Mouse (Mus musculus): ENCODE results near the gene Dnajb5. TPM values are rescaled to one million over a fixed set of nuclear protein-coding genes. Genes with fewer than 3 reads are reported as not detected.

The Dnajb5 gene
- 52.1 and 61.1 TPM in 2 replicates for polyA plus RNA-seq (2014; fragmentation: Nextera tagmentation; extraction: Ambion mirVana)

DNA sequence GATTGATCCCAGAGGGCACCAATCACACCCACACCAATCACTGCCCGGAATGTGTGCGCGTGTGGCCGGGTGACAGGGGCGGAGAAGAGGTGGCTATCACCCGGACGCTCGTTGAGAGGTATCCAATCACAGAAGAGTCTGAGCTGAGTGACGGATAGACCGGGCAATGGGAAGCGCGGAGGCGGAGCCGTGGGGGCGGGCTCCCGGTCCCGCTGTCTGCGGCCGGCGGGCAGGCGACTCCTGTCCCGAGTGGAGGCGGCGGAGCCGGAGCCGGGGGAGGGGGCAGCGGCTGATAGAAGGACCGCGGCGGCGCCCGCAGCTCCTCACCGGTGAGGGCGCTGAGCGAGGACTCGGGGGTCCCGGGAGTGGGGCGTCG, at the start of gene Dnajb5:
TSS of gene Dnajb5 (plus strand) at position 139 of the 376 bp plus-strand sequence.
- 2% methylated on average over 35 of the region's 39 CpGs for WGBS

DNA sequence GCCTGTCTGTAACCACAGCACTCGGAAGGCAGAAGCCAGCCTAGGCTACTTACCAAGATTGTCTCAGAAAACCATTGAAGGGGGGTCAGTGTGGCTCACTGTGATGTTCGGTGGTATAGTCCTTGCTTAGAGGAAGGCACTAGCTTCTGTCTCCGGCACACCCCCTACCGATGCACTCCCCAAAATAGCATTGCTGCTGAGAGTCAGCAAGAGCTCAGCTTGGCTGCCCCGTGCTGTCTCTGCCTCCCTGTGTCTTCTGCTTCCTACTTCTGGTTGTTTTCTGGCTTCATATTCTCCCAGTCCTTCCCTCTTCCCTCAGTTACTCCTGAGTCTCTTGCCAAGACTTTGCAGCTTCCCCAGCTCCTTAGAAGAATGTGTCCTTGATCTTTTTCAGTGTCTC, 48.7 kb upstream of the Dnajb5 start:
- Histone ChIP-seq H3K4me1 (ENCODE audit: control insufficient read depth, insufficient read depth, low read length) (no peaks in the 10 kb centered on the region), H3K36me3 (ENCODE audit: control insufficient read depth, insufficient read depth, low read length) (no peaks in the 10 kb centered on the region), H3K27ac (ENCODE audit: low read depth, low read length) (no peak overlapping the region), H3K9ac (ENCODE audit: low read length) (no peak overlapping the region), H3K27me3 (replicated peaks; ENCODE audit: control insufficient read depth, insufficient read depth, low read length) (no peaks in the 10 kb centered on the region), H3K9me3 (replicated peaks; ENCODE audit: control insufficient read depth, low read length) (no peaks in the 10 kb centered on the region), H3K4me2 (ENCODE audit: low read length) (no peak overlapping the region), H3K4me3 (ENCODE audit: low read depth, low read length) (no peak overlapping the region)
- 69% methylated on average over 5 of the region's 5 CpGs for WGBS
- ATAC-seq (no peak), DNase-seq (ENCODE audit: low spot score) (no peak)

More for the DNA sequence above, at the start of gene Dnajb5:
- peak within 1 kb of the TSS; percentile 96 for H3K27ac ChIP-seq (ENCODE audit: low read depth, low read length)
- peak within 1 kb of the TSS; percentile 71 for H3K4me3 ChIP-seq (ENCODE audit: low read depth, low read length)
- H3K4me1 ChIP-seq (ENCODE audit: control insufficient read depth, insufficient read depth, low read length): peaks cover 53% of the 10 kb centered on the region
- H3K36me3 ChIP-seq (ENCODE audit: control insufficient read depth, insufficient read depth, low read length): peaks cover 11% of the 10 kb centered on the region
- H3K9ac ChIP-seq (ENCODE audit: low read length): peak within 1 kb of the TSS; percentile 96
- peak; percentile 94 for ATAC-seq
- peak within 1 kb of the TSS; percentile 80 for H3K4me2 ChIP-seq (ENCODE audit: low read length)
- peak; percentile 98 for DNase-seq (ENCODE audit: low spot score)
- H3K9me3 ChIP-seq (replicated peaks; ENCODE audit: control insufficient read depth, low read length): no peaks in the 10 kb centered on the region
- no peaks in the 10 kb centered on the region for H3K27me3 ChIP-seq (replicated peaks; ENCODE audit: control insufficient read depth, insufficient read depth, low read length)

GRCm38 (mm10) chr4:42902174-42902573, 47.4 kb upstream of the Dnajb5 start:
- no peaks in the 10 kb centered on the region for H3K27me3 ChIP-seq (replicated peaks; ENCODE audit: control insufficient read depth, insufficient read depth, low read length)
- H3K27ac ChIP-seq (ENCODE audit: low read depth, low read length): no peak overlapping the region
- no peak for DNase-seq (ENCODE audit: low spot score)

GRCm38 (mm10) chr4:42902730-42903129, 46.9 kb upstream of the Dnajb5 start:
- H3K36me3 ChIP-seq (ENCODE audit: control insufficient read depth, insufficient read depth, low read length): no peaks in the 10 kb centered on the region
- no peak overlapping the region for H3K4me2 ChIP-seq (ENCODE audit: low read length)
- ATAC-seq (no peak), DNase-seq (ENCODE audit: low spot score) (no peak)
- H3K27me3 ChIP-seq (replicated peaks; ENCODE audit: control insufficient read depth, insufficient read depth, low read length): no peaks in the 10 kb centered on the region
- no peaks in the 10 kb centered on the region for H3K4me1 ChIP-seq (ENCODE audit: control insufficient read depth, insufficient read depth, low read length)
- no peak overlapping the region for H3K4me3 ChIP-seq (ENCODE audit: low read depth, low read length)
- H3K27ac ChIP-seq (ENCODE audit: low read depth, low read length): no peak overlapping the region
- no peaks in the 10 kb centered on the region for H3K9me3 ChIP-seq (replicated peaks; ENCODE audit: control insufficient read depth, low read length)
- 88% methylated on average over 5 of the region's 5 CpGs for WGBS
- no peak overlapping the region for H3K9ac ChIP-seq (ENCODE audit: low read length)

More at GRCm38 (mm10) chr4:42902174-42902573, 47.4 kb upstream of the Dnajb5 start:
- 69% methylated on average over 9 of the region's 9 CpGs for WGBS
- no peaks in the 10 kb centered on the region for H3K4me1 ChIP-seq (ENCODE audit: control insufficient read depth, insufficient read depth, low read length)
- ATAC-seq: no peak
- H3K36me3 ChIP-seq (ENCODE audit: control insufficient read depth, insufficient read depth, low read length): no peaks in the 10 kb centered on the region
- no peak overlapping the region for H3K9ac ChIP-seq (ENCODE audit: low read length)
- no peaks in the 10 kb centered on the region for H3K9me3 ChIP-seq (replicated peaks; ENCODE audit: control insufficient read depth, low read length)
- no peak overlapping the region for H3K4me3 ChIP-seq (ENCODE audit: low read depth, low read length)
- H3K4me2 ChIP-seq (ENCODE audit: low read length): no peak overlapping the region

GRCm38 (mm10) chr4:42903942-42904341, 45.7 kb upstream of the Dnajb5 start:
- ATAC-seq (no peak), DNase-seq (ENCODE audit: low spot score) (no peak)
- Histone ChIP-seq H3K9ac (ENCODE audit: low read length) (no peak overlapping the region), H3K4me2 (ENCODE audit: low read length) (no peak overlapping the region), H3K27me3 (replicated peaks; ENCODE audit: control insufficient read depth, insufficient read depth, low read length) (no peaks in the 10 kb centered on the region), H3K4me1 (ENCODE audit: control insufficient read depth, insufficient read depth, low read length) (no peaks in the 10 kb centered on the region), H3K27ac (ENCODE audit: low read depth, low read length) (no peak overlapping the region), H3K36me3 (ENCODE audit: control insufficient read depth, insufficient read depth, low read length) (no peaks in the 10 kb centered on the region), H3K4me3 (ENCODE audit: low read depth, low read length) (no peak overlapping the region), H3K9me3 (replicated peaks; ENCODE audit: control insufficient read depth, low read length) (no peaks in the 10 kb centered on the region)
- WGBS: 76% methylated on average over 1 of the region's 1 CpGs

DNA sequence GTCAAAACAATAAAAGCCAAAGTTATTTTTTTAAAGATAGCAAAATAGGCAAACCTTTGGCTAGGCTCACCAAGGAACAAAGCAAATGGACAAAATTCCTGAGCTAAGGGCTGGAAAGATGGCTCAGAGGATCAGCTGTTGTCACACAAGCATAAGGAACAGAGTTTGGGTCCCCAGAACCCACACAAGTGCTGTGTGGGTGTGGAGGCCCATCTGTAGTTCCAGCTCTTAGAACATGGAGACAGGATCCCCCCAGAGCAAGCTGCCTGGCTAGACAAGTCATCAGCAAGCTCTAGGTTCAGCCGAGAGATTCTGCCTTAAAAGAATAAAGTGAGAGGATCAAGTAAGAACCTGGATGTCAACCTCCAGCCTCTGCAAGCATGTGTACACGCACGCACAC, 45.1 kb upstream of the Dnajb5 start:
- H3K4me1 ChIP-seq (ENCODE audit: control insufficient read depth, insufficient read depth, low read length): no peaks in the 10 kb centered on the region
- no peak overlapping the region for H3K27ac ChIP-seq (ENCODE audit: low read depth, low read length)
- H3K9me3 ChIP-seq (replicated peaks; ENCODE audit: control insufficient read depth, low read length): no peaks in the 10 kb centered on the region
- DNase-seq (ENCODE audit: low spot score) (no peak), ATAC-seq (no peak)
- no peaks in the 10 kb centered on the region for H3K36me3 ChIP-seq (ENCODE audit: control insufficient read depth, insufficient read depth, low read length)
- H3K4me3 ChIP-seq (ENCODE audit: low read depth, low read length): no peak overlapping the region
- WGBS: 75% methylated on average over 3 of the region's 3 CpGs
- H3K4me2 ChIP-seq (ENCODE audit: low read length): no peak overlapping the region
- H3K27me3 ChIP-seq (replicated peaks; ENCODE audit: control insufficient read depth, insufficient read depth, low read length): no peaks in the 10 kb centered on the region
- no peak overlapping the region for H3K9ac ChIP-seq (ENCODE audit: low read length)

- no peak overlapping the region for H3K4me2 ChIP-seq (ENCODE audit: low read length)
- 42% methylated on average over 6 of the region's 6 CpGs for WGBS
- H3K27me3 ChIP-seq (replicated peaks; ENCODE audit: control insufficient read depth, insufficient read depth, low read length): no peaks in the 10 kb centered on the region
- no peaks in the 10 kb centered on the region for H3K9me3 ChIP-seq (replicated peaks; ENCODE audit: control insufficient read depth, low read length)
- DNase-seq (ENCODE audit: low spot score) (peak; percentile 19), ATAC-seq (no peak)
- no peaks in the 10 kb centered on the region for H3K4me1 ChIP-seq (ENCODE audit: control insufficient read depth, insufficient read depth, low read length)
- no peak overlapping the region for H3K4me3 ChIP-seq (ENCODE audit: low read depth, low read length)
- no peaks in the 10 kb centered on the region for H3K36me3 ChIP-seq (ENCODE audit: control insufficient read depth, insufficient read depth, low read length)
- no peak overlapping the region for H3K27ac ChIP-seq (ENCODE audit: low read depth, low read length)
- H3K9ac ChIP-seq (ENCODE audit: low read length): no peak overlapping the region
Observed at GRCm38 (mm10) chr4:42904966-42905365, 44.6 kb upstream of the Dnajb5 start.

GRCm38 (mm10) chr4:42913391-42913790, 36.2 kb upstream of the Dnajb5 start:
- no peak for DNase-seq (ENCODE audit: low spot score)
- H3K4me3 ChIP-seq (ENCODE audit: low read depth, low read length): no peak overlapping the region
- WGBS: 54% methylated on average over 10 of the region's 10 CpGs

GRCm38 (mm10) chr4:42915311-42915710, 34.3 kb upstream of the Dnajb5 start:
- peaks cover 25% of the 10 kb centered on the region for H3K27me3 ChIP-seq (replicated peaks; ENCODE audit: control insufficient read depth, insufficient read depth, low read length)

More at GRCm38 (mm10) chr4:42913391-42913790, 36.2 kb upstream of the Dnajb5 start:
- Histone ChIP-seq H3K27me3 (replicated peaks; ENCODE audit: control insufficient read depth, insufficient read depth, low read length) (peaks cover 23% of the 10 kb centered on the region), H3K9me3 (replicated peaks; ENCODE audit: control insufficient read depth, low read length) (no peaks in the 10 kb centered on the region), H3K4me1 (ENCODE audit: control insufficient read depth, insufficient read depth, low read length) (no peaks in the 10 kb centered on the region), H3K36me3 (ENCODE audit: control insufficient read depth, insufficient read depth, low read length) (no peaks in the 10 kb centered on the region), H3K9ac (ENCODE audit: low read length) (no peak overlapping the region), H3K4me2 (ENCODE audit: low read length) (no peak overlapping the region), H3K27ac (ENCODE audit: low read depth, low read length) (no peak overlapping the region)
- ATAC-seq: no peak

More at GRCm38 (mm10) chr4:42915311-42915710, 34.3 kb upstream of the Dnajb5 start:
- H3K9me3 ChIP-seq (replicated peaks; ENCODE audit: control insufficient read depth, low read length): no peaks in the 10 kb centered on the region
- WGBS: 88% methylated on average over 12 of the region's 12 CpGs
- no peak overlapping the region for H3K27ac ChIP-seq (ENCODE audit: low read depth, low read length)
- DNase-seq (ENCODE audit: low spot score) (no peak), ATAC-seq (no peak)
- no peak overlapping the region for H3K4me3 ChIP-seq (ENCODE audit: low read depth, low read length)
- H3K4me2 ChIP-seq (ENCODE audit: low read length): no peak overlapping the region
- no peak overlapping the region for H3K9ac ChIP-seq (ENCODE audit: low read length)
- H3K4me1 ChIP-seq (ENCODE audit: control insufficient read depth, insufficient read depth, low read length): no peaks in the 10 kb centered on the region
- no peaks in the 10 kb centered on the region for H3K36me3 ChIP-seq (ENCODE audit: control insufficient read depth, insufficient read depth, low read length)
